Mouse (Mus musculus) embryonic facial prominence, embryonic 15.5 days (tissue): Measurements from ENCODE around the gene Gfra4. TPM values are rescaled to one million over a fixed set of nuclear protein-coding genes. Genes with fewer than 3 reads are reported as not detected.
A peak's percentile ranks its signal among the peaks of the same experiment; 100 is the strongest.
"Not testable (repeated sequence)": the region's sequence is repeated elsewhere in the genome, so short reads cannot be mapped to it uniquely, and the experiment has no call there.

Experiments used
- ATAC-seq: fragments of 200-750 bp; cut with Nextera tagmentation; 2 replicates; pipeline ENCODE4 v1.8.0; 2017; ENCODE audit warnings: low read depth, moderate TSS enrichment; ENCODE audit not compliant: insufficient number of reproducible peaks, low FRiP score, low TSS enrichment
- H3K27ac ChIP-seq: fragments of 300-500 bp; sonication (generic); replicated peaks from 2 replicates; pipeline ENCODE4 v1.5.1; 2015; ENCODE audit warnings: mild to moderate bottlenecking, inconsistent platforms
- H3K27me3 ChIP-seq: fragments of 300-500 bp; sonication (generic); 2 replicates; pipeline ENCODE4 v1.6.1; 2015; ENCODE audit warnings: inconsistent platforms
- H3K36me3 ChIP-seq: fragments of 300-500 bp; sonication (generic); 2 replicates; pipeline ENCODE4 v1.6.1; 2015; ENCODE audit warnings: mild to moderate bottlenecking, inconsistent platforms
- H3K4me1 ChIP-seq: fragments of 300-500 bp; sonication (generic); 2 replicates; pipeline ENCODE4 v1.6.1; 2015; ENCODE audit warnings: inconsistent platforms
- H3K4me2 ChIP-seq: fragments of 300-500 bp; sonication (generic); replicated peaks from 2 replicates; pipeline ENCODE4 v1.6.1; 2015; ENCODE audit warnings: mild to moderate bottlenecking, inconsistent platforms
- H3K4me3 ChIP-seq: fragments of 300-500 bp; sonication (generic); replicated peaks from 2 replicates; pipeline ENCODE4 v1.5.1; 2015; ENCODE audit warnings: mild to moderate bottlenecking, inconsistent platforms
- H3K9ac ChIP-seq: fragments of 300-500 bp; sonication (generic); 2 replicates; pipeline ENCODE4 v1.6.1; 2015; ENCODE audit warnings: inconsistent platforms
- H3K9me3 ChIP-seq: fragments of 300-500 bp; sonication (generic); replicated peaks from 2 replicates; pipeline ENCODE4 v1.6.1; 2016; ENCODE audit warnings: inconsistent platforms
- WGBS: fragments of 180-500 bp; shearing (Covaris S2); methylation state at CpG from one replicate; pipeline ENCODE4 v1.1.7; 2015; 5-methylcytosine and 5-hydroxymethylcytosine counted together
- polyA plus RNA-seq: library from polyadenylated mRNA; unstranded; fragments of >200 nt; fragmentation: Nextera tagmentation; extraction: Ambion mirVana; gene quantifications from 2 replicates; pipeline ENCODE4 v1.2.1, GENCODE M21; 2015

Gene Gfra4
- polyA plus RNA-seq, 1 experiment from 2014 or later, result 44.0 TPM

DNA sequence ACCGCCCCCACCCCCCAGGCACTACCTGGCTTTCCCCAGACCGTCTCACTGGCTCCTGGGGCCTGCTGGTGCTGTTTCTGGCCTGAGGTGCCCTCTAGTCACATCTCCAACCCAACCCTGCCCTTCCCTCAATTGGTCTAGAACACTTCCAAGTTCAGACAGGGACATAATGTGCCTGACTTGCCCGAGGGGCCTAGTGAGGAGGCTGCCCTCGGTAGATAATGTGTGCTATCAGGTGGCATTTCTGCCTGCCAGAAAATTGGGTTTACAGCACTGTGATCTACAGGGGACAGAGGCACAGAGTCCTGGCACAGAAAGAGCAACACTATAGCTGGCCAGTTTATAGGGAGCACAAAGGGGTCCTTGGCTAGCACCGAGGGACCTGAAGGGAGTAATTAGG is 9.2 kb upstream of the Gfra4 start:
- Histone ChIP-seq H3K9me3 (no peaks in the 10 kb centered on the region), H3K27me3 (peaks cover 54% of the 10 kb centered on the region), H3K27ac (no peak overlapping the region), H3K4me2 (no peak overlapping the region), H3K4me1 (peaks cover 33% of the 10 kb centered on the region), H3K36me3 (no peaks in the 10 kb centered on the region), H3K4me3 (no peak overlapping the region), H3K9ac (no peak overlapping the region)
- WGBS, result 58% methylated on average over 5 of the region's 5 CpGs
- ATAC-seq, result no peak

DNA sequence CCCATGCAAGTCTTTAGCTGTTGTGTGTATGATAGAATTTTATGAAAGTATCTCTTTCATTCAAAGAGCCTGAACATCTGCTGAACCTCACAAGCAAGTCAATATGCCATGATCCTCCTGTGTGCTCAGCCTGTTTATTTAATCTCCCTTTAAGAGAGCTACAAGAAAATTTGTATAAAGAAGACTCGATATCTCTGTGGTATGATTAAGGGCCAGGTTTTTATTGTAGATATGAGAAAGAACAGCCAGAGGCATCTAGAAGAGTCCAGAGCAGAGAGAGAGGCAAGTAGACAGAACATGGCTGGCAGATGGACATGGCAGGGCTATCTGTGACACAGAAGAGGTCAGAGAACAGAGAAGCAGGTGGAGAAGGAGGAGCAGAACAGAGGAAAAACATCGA is 3.1 kb upstream of the Gfra4 start:
- H3K4me3 ChIP-seq, result no peak overlapping the region
- 86% methylated on average over 2 of the region's 2 CpGs for whole genome bisulfite sequencing
- no peaks in the 10 kb centered on the region for H3K36me3 ChIP-seq
- H3K27me3 ChIP-seq, result peaks cover 17% of the 10 kb centered on the region
- H3K4me1 ChIP-seq, result peaks cover 13% of the 10 kb centered on the region
- H3K4me2 ChIP-seq, result no peak overlapping the region
- no peak for ATAC-seq
- no peak overlapping the region for H3K27ac ChIP-seq
- no peak overlapping the region for H3K9ac ChIP-seq
- no peaks in the 10 kb centered on the region for H3K9me3 ChIP-seq

DNA sequence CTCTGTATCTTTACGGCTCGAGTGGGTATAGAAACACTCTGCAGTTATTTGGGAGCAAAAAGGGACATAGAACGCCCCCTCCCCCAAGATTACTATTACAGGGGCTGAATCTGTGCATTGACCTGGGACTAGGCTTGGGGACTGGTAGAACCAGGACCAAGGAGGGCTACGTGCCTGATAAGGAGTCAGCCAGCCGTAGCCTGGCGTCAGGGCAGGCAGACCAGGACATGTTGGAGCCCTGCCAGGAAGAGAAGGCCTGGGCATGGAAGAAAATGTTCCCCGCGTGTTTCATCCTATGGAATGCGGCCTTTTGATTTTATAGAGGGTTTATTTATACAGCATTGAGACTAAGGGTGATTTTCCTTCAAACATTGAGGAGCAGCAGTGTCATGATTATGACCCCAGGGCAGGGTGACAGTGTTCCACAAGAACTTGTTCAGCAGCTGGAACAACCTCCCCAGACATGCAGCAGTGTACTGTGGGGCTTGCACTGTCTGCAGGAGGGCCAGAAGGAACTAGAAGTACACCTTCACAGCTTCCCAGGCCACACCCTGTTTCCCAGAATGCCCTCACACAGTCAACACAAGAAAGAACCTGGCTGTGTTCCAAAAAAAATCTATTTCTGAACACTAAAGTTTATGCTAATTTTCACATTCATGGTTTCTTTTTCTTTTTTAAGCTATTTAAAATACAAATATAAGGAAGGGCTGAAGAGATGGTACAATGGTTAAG is 2.3 kb upstream of the Gfra4 start:
- Histone ChIP-seq H3K4me1 (peaks cover 22% of the 10 kb centered on the region), H3K9ac (no peak overlapping the region), H3K36me3 (no peaks in the 10 kb centered on the region), H3K27ac (peak overlapping the region; percentile 44; the same call in 1 of the 2 replicates), H3K27me3 (peaks cover 17% of the 10 kb centered on the region), H3K4me2 (peak overlapping the region; percentile 20; the same call in 1 of the 2 replicates), H3K9me3 (no peaks in the 10 kb centered on the region), H3K4me3 (no peak overlapping the region)
- ATAC-seq, result no peak
- WGBS, result 55% methylated on average over 9 of the region's 9 CpGs

DNA sequence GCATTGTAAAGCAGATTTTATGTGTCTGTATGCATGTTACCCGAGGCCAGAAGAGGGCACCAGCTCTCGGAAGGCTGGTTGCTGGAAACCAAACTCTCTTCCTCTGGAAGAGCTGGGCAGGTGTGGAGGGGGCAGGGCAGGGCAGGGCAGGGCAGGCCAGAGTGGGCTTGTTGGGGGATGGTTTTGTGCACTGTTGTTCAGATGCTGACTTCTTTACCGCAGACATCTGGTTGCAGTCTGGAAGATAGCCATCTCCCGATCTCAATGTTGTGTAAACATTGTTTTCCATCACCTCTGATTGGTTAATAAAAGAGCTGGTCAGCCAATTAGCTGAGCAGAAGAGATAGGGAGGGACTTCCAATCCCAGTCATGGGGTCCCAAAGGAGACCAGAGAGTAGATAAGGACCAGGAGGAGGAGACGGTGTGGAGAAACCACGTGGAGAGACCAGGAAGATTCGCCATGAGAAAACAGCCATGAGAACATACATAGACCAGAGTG is 1.5 kb upstream of the Gfra4 start:
- Histone ChIP-seq H3K9me3 (no peaks in the 10 kb centered on the region), H3K4me1 (peaks cover 26% of the 10 kb centered on the region), H3K4me2 (peak overlapping the region; percentile 20), H3K4me3 (no peak overlapping the region), H3K27ac (peak overlapping the region; percentile 44; the same call in 1 of the 2 replicates), H3K27me3 (peaks cover 24% of the 10 kb centered on the region), H3K9ac (no peak overlapping the region), H3K36me3 (no peaks in the 10 kb centered on the region)
- no peak for ATAC-seq
- 5% methylated on average over 7 of the region's 7 CpGs for WGBS

DNA sequence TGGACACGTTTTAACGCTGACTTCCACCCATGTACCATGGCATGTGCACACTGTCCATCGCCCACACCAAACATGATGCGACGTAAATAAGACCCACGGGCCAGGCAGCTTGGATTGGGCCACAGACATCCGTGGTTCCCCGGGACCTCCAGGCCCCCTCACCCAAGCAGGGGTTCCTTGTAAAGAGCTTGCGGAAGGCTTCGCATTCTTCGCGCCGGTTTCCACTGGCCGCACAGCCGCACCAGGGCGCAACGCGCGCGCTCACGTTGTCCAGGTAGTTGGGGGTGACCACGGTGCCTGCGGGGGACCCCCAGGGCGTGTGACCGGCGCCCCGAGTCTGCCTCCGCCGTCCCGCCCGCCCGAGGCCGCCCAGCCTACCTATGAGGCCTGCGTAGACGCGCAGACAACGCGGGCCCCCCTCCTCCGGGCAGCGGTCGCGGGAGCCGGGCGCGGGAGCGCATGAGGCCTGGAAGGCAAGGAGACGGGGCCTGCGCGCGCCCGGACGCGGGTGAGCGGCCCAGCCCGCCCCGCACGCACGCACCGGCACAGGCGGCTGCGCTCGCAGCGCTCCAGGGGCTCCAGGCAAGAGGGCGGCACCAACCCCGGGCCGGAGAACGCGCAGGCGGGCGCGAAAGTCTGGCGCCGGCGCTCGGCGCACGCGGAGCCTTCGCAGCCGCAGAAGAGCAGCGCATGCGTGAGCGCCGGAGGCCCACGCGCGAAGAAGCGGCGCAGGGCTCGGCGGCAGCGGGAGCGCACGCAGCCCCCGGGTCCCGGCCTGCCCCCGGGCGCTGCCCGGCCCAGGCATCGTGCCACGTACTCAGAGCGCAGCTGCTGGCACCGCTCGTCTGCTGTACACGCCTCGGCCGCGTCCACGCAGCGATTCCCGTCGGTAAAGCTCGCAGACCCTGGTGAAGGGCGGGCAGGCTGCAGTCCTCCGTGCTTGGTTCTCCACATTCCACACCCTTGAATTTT is 1.7 kb downstream of the Gfra4 start:
- peak; percentile 67 for ATAC-seq
- Histone ChIP-seq H3K9ac (peak overlapping the region; percentile 58), H3K4me2 (peak overlapping the region; percentile 97), H3K4me1 (peaks cover 31% of the 10 kb centered on the region), H3K27ac (peak overlapping the region; percentile 22; the same call in 1 of the 2 replicates), H3K36me3 (no peaks in the 10 kb centered on the region), H3K4me3 (peak overlapping the region; percentile 62), H3K27me3 (peaks cover 24% of the 10 kb centered on the region), H3K9me3 (no peaks in the 10 kb centered on the region)
- WGBS, result 1% methylated on average over 104 of the region's 115 CpGs

DNA sequence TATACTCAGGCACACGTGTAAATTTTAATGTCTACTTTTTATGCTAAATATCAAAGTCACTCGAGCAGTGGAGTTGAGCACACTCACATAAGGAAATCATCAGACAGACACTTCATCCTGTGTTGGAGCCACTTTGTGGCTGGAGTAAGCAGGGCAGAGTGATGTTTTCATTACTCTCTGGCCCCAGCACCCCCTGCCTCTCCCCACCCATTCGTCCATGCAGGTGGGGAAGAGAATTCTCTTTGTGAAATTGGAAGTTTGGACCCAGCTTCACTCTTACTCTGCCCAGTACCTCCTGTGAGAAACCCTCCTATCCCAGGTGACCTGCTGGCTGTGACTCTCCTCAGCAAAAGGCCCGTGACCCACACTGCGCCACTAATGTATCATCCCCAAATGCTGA is 4.2 kb downstream of the Gfra4 start:
- Histone ChIP-seq H3K4me3 (no peak overlapping the region), H3K27me3 (peaks cover 24% of the 10 kb centered on the region), H3K27ac (no peak overlapping the region), H3K9me3 (no peaks in the 10 kb centered on the region), H3K4me2 (no peak overlapping the region), H3K4me1 (peaks cover 18% of the 10 kb centered on the region), H3K9ac (no peak overlapping the region), H3K36me3 (no peaks in the 10 kb centered on the region)
- no peak for ATAC-seq
- WGBS, result 75% methylated on average over 5 of the region's 5 CpGs

DNA sequence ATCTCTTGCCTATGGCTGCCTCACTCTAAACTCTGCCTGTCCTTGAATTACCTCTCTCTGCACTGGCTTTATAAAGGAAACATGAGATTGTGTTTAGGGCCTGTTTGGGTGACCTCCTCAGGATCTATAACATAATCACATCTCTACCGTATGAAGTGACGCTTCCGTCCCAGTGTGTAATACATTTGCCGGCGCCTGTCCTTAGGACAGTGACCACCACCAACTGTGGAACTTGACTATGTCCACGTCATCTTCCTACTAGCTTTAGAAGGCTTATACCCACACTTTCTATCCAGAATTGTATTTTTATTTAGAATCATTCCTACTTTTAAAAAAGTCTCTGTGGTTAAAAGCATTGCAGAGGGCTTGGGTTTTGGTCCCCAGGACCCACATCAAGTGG is 4.7 kb downstream of the Gfra4 start:
- no peak for ATAC-seq
- Histone ChIP-seq H3K9me3 (no peaks in the 10 kb centered on the region), H3K9ac (no peak overlapping the region), H3K36me3 (no peaks in the 10 kb centered on the region), H3K4me2 (no peak overlapping the region), H3K27me3 (peaks cover 24% of the 10 kb centered on the region), H3K4me1 (peaks cover 18% of the 10 kb centered on the region), H3K4me3 (no peak overlapping the region), H3K27ac (no peak overlapping the region)
- 87% methylated on average over 6 of the region's 6 CpGs for WGBS

DNA sequence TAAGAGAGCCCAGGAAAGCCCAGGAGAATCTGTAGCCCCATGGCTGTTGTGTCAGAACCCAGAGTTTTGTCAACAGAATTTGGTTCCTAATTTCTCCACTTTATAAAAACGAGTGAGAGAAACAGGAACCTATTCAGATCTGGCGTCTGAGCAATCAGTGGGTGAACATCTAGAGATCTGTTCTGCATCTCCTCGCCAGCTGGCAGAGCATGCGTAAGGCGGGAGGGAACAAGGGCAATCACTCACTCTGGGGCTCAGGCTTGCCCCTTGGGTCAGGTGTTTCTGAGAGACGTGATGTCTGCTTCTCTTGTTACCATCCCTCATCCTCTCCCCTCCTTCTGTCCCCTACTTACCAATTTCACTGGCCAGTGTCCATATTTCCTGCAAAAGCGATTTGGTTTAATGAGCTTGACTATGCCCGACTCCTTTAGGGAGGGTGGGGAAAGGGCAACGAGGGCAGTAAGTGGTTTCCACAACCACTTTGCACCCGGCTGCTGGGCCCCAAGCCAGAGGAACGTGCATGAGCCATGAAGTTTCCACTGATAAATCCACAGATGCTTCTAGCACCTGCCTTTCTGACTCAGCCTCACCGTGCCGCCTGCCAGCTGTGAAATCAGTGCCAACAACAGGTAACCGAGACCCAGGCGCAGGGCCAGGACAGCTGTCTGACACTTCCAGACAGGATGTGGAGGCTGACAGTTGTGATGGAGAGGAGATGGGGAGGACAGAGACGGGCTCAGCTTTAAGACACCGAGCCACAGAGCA is 5.5 kb downstream of the Gfra4 start:
- 42% methylated on average over 17 of the region's 17 CpGs for WGBS
- peaks cover 21% of the 10 kb centered on the region for H3K27me3 ChIP-seq
- H3K27ac ChIP-seq, result no peak overlapping the region
- no peak overlapping the region for H3K4me2 ChIP-seq
- no peak overlapping the region for H3K4me3 ChIP-seq
- ATAC-seq, result 0 out of 2 replicates have a peak, but pooled peaks have one; percentile 34
- no peaks in the 10 kb centered on the region for H3K9me3 ChIP-seq
- no peak overlapping the region for H3K9ac ChIP-seq
- peaks cover 18% of the 10 kb centered on the region for H3K4me1 ChIP-seq
- no peaks in the 10 kb centered on the region for H3K36me3 ChIP-seq

DNA sequence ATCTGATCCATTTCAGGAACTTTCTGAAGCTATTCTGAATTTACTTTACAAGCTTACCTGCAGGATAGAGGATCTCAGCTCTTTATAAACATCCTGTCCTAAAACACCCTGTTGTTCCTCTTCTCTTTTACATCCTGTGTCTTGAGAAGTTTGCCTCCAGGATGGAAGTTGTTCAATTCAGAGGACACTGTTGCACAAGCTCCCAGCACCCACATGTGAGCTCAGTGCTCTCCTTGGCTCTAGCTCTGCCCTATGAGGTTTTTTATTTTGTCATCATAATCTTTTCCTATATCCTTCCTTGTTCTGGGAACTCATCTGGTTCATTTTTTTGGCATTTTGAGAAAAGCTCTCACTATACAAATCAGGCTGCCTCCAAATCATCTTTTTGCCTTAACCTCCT is 6.1 kb downstream of the Gfra4 start:
- H3K27me3 ChIP-seq, result peaks cover 15% of the 10 kb centered on the region
- H3K36me3 ChIP-seq, result no peaks in the 10 kb centered on the region
- H3K27ac ChIP-seq, result no peak overlapping the region
- no peak overlapping the region for H3K4me2 ChIP-seq
- H3K9me3 ChIP-seq, result no peaks in the 10 kb centered on the region
- no peak overlapping the region for H3K4me3 ChIP-seq
- no peak overlapping the region for H3K9ac ChIP-seq
- H3K4me1 ChIP-seq, result peaks cover 18% of the 10 kb centered on the region
- no peak for ATAC-seq

DNA sequence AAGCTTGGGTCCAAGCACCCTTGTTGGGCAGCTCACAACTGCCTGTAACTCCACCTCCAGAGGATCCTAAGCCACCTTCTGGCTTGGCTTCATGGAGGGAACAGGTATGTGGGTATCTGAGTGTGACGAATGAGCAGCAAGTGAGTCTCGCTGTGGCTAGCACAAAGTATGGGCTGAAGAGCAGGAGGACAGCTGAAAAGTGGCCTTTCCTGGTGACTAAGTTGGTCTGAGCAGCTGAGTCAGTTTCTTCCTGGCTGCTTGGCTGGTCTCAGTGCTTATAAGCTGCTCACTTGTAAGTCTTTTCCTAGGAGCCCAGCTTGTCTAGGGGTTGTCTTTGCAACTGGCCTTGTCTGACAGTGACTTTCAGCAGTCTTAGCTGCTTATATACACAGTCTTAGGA is 6.5 kb downstream of the Gfra4 start:
- Histone ChIP-seq H3K4me1 (peaks cover 18% of the 10 kb centered on the region), H3K4me3 (no peak overlapping the region), H3K27ac (no peak overlapping the region), H3K27me3 (peaks cover 11% of the 10 kb centered on the region), H3K9me3 (no peaks in the 10 kb centered on the region), H3K36me3 (no peaks in the 10 kb centered on the region), H3K4me2 (no peak overlapping the region), H3K9ac (no peak overlapping the region)
- 93% methylated on average over 2 of the region's 2 CpGs for WGBS
- ATAC-seq, result no peak

DNA sequence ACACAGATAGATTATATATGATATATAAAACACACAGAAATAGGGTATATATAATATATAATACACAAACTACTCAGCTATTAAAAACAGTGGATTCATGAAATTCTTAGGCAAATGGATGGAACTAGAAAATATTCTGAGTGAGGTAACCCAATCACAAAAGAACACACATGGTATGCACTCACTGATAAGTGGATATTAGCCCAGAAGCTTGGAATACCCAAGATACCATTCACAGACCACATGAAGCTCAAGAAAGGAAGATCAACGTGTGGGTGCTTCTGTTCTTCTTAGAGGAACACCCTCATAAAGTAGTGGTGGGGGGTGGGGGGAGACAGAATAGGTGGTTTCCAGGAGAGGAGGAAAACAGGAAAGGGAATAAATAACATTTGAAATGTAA is 11.5 kb downstream of the Gfra4 start:
- H3K4me3 ChIP-seq, ATAC-seq, H3K4me1 ChIP-seq, H3K27me3 ChIP-seq, H3K27ac ChIP-seq, H3K36me3 ChIP-seq, H3K9me3 ChIP-seq, H3K4me2 ChIP-seq, H3K9ac ChIP-seq: not testable (repeated sequence)
- WGBS, result 65% methylated on average over 1 of the region's 1 CpGs
